Mouse (Mus musculus): ENCODE measurements at regions not wholly inside any gene's neighbourhood (a gene's known extent, or its start where the extent isn't known, plus 50 kb on each side); places are given as distances from the start of the nearest gene placed in this dataset.

DNA sequence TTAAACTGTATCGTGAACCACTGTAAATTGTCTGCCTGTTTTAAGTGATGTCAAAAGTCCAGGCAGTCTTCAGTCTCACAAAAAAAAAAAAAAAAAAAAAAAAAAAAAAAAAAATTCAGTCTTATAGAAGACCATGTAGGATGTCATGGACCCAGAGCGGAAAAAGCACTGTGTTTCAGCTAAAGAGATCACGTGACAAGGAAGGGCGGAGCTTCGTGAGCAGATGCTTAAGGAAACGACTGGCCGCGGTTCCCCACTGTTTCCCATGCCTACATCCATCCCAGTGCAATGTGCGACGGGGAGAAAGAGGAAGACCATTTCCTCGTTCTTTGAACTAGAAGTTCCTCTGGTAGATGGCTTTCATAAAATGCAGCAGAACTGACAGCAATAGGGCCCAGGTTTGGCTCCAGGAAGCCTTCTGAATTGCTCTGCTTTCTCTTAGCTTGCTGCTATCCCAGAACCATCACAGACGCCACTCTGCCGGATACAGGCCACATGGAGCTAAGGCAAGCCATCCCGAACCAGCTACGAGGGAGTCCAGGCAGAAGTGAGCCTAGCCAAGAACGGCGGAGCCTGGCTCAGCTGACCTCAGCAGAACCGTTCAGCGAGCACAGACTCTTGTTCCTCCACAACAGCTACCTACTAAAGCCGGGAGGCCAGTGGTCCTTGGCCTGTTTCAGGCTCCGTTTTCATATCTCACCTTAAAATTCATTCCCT, 117.6 kb downstream of the Hlx start:
- Histone ChIP-seq H3K27me3 (ENCODE audit: control insufficient read depth in 1 of 2, insufficient read depth in 2 of 2, low read length in 2 of 2) (no peaks in the 10 kb centered on the region), H3K9me3 (replicated peaks; ENCODE audit: insufficient read depth, low read length) (no peaks in the 10 kb centered on the region), H3K4me3 (ENCODE audit: control insufficient read depth in 1 of 2, insufficient read depth in 1 of 2, low read depth in 2 of 2, low read length in 2 of 2) (no peak overlapping the region), H3K27ac (ENCODE audit: control insufficient read depth, low read depth, low read length) (no peak overlapping the region), H3K9ac (ENCODE audit: control insufficient read depth, low read depth, low read length, poor library complexity, severe bottlenecking) (no peak overlapping the region), H3K79me2 (ENCODE audit: control insufficient read depth, insufficient read depth, low read length, poor library complexity) (no peaks in the 10 kb centered on the region), H3K36me3 (ENCODE audit: control insufficient read depth in 1 of 2, insufficient read depth in 2 of 2, low read length in 2 of 2) (no peaks in the 10 kb centered on the region), H3K4me1 (ENCODE audit: control insufficient read depth in 1 of 2, insufficient read depth in 2 of 2, low read length in 2 of 2) (no peaks in the 10 kb centered on the region)
- no peak for TF ChIP-seq E2F4 (IDR thresholded peaks at IDR 0.05; ENCODE audit: borderline replicate concordance, low read depth, low read length)
- TF ChIP-seq MYB (IDR thresholded peaks at IDR 0.05; ENCODE audit: low read depth, low read length), result no peak
- no peak for TF ChIP-seq SMC3 (IDR thresholded peaks at IDR 0.05; ENCODE audit: low read depth, low read length)
- no peak for TF ChIP-seq BHLHE40 (IDR thresholded peaks at IDR 0.05; ENCODE audit: borderline replicate concordance, low read depth, low read length)
- no peak for TF ChIP-seq GATA1 (IDR thresholded peaks at IDR 0.05; ENCODE audit: low read depth, low read length)
- no peak for DNase-seq (ENCODE audit: low read depth, low spot score)

DNA sequence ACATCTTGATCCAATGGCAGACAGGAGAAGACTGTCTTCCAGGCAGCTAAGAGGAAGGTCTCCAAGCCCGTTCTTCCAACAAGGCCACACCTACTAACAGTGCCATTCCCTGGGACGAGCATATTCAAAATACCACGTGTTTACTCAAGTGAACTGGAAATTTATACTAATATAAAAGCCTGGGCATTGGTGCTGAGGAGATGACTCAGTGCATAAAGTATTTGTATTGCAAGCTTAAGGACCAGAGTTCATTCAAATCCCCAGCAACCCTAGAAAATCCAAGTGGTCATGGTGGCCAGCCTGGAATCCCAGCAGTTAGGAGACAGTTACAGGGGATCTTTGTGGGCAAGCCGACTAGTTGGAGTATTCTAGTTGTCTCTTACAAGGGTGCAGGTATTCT, 119.5 kb downstream of the Hlx start:
- Histone ChIP-seq H3K27me3 (ENCODE audit: control insufficient read depth in 1 of 2, insufficient read depth in 2 of 2, low read length in 2 of 2) (no peaks in the 10 kb centered on the region), H3K4me1 (ENCODE audit: control insufficient read depth in 1 of 2, insufficient read depth in 2 of 2, low read length in 2 of 2) (no peaks in the 10 kb centered on the region), H3K4me3 (ENCODE audit: control insufficient read depth in 1 of 2, insufficient read depth in 1 of 2, low read depth in 2 of 2, low read length in 2 of 2) (no peak overlapping the region), H3K27ac (ENCODE audit: control insufficient read depth, low read depth, low read length) (no peak overlapping the region), H3K79me2 (ENCODE audit: control insufficient read depth, insufficient read depth, low read length, poor library complexity) (no peaks in the 10 kb centered on the region), H3K36me3 (ENCODE audit: control insufficient read depth in 1 of 2, insufficient read depth in 2 of 2, low read length in 2 of 2) (no peaks in the 10 kb centered on the region), H3K9me3 (replicated peaks; ENCODE audit: insufficient read depth, low read length) (no peaks in the 10 kb centered on the region), H3K9ac (ENCODE audit: control insufficient read depth, low read depth, low read length, poor library complexity, severe bottlenecking) (no peak overlapping the region)
- no peak for DNase-seq (ENCODE audit: low read depth, low spot score)
- TF ChIP-seq ETS1 (IDR thresholded peaks at IDR 0.05; ENCODE audit: low read depth, low read length) (no peak), MEF2A (IDR thresholded peaks at IDR 0.05; ENCODE audit: extremely low read depth, insufficient replicate concordance, low read depth, low read length, poor library complexity, severe bottlenecking) (no peak), ZKSCAN1 (IDR thresholded peaks at IDR 0.05; ENCODE audit: low read depth, low read length) (no peak), JUND (IDR thresholded peaks at IDR 0.05; ENCODE audit: low read depth, low read length) (no peak), RCOR1 (IDR thresholded peaks at IDR 0.05; ENCODE audit: low read depth, low read length) (no peak)

- no peaks in the 10 kb centered on the region for H3K79me2 ChIP-seq (ENCODE audit: control insufficient read depth, insufficient read depth, low read length, poor library complexity)
Measured at GRCm38 (mm10) chr1:184608938-184609337, 123.5 kb downstream of the Hlx start.

More at GRCm38 (mm10) chr1:184608938-184609337, 123.5 kb downstream of the Hlx start:
- H3K9ac ChIP-seq (ENCODE audit: control insufficient read depth, low read depth, low read length, poor library complexity, severe bottlenecking), result no peak overlapping the region
- no peak for TF ChIP-seq SMC3 (IDR thresholded peaks at IDR 0.05; ENCODE audit: low read depth, low read length)
- no peak for TF ChIP-seq TAL1 (IDR thresholded peaks at IDR 0.05; ENCODE audit: low read length)
- TF ChIP-seq ELF1 (IDR thresholded peaks at IDR 0.05; ENCODE audit: low read depth, low read length), result no peak
- TF ChIP-seq HCFC1 (IDR thresholded peaks at IDR 0.05; ENCODE audit: low read depth, low read length), result no peak
- TF ChIP-seq ZNF384 (IDR thresholded peaks at IDR 0.05; ENCODE audit: low read depth, low read length), result no peak
- TF ChIP-seq RCOR1 (IDR thresholded peaks at IDR 0.05; ENCODE audit: low read depth, low read length), result no peak
- no peak for TF ChIP-seq MEF2A (IDR thresholded peaks at IDR 0.05; ENCODE audit: extremely low read depth, insufficient replicate concordance, low read depth, low read length, poor library complexity, severe bottlenecking)
- TF ChIP-seq TBP (IDR thresholded peaks at IDR 0.05; ENCODE audit: low read depth, low read length), result no peak
- TF ChIP-seq UBTF (IDR thresholded peaks at IDR 0.05; ENCODE audit: borderline replicate concordance, insufficient read depth, low read depth, low read length), result no peak
- no peak for TF ChIP-seq JUND (IDR thresholded peaks at IDR 0.05; ENCODE audit: low read depth, low read length)
- no peak for TF ChIP-seq TCF12 (IDR thresholded peaks at IDR 0.05; ENCODE audit: low read depth, low read length)
- TF ChIP-seq GATA1 (IDR thresholded peaks at IDR 0.05; ENCODE audit: low read depth, low read length), result no peak
- no peak for TF ChIP-seq CHD1 (IDR thresholded peaks at IDR 0.05; ENCODE audit: low read depth, low read length)
- TF ChIP-seq USF1 (IDR thresholded peaks at IDR 0.05; ENCODE audit: low read depth, low read length), result no peak
- TF ChIP-seq SIN3A (IDR thresholded peaks at IDR 0.05; ENCODE audit: low read length), result no peak
- no peak for TF ChIP-seq NELFE (IDR thresholded peaks at IDR 0.05; ENCODE audit: low read depth, low read length)
- DNase-seq (ENCODE audit: low read depth, low spot score), result no peak
- no peaks in the 10 kb centered on the region for H3K4me1 ChIP-seq (ENCODE audit: control insufficient read depth in 1 of 2, insufficient read depth in 2 of 2, low read length in 2 of 2)
- no peak overlapping the region for H3K4me3 ChIP-seq (ENCODE audit: control insufficient read depth in 1 of 2, insufficient read depth in 1 of 2, low read depth in 2 of 2, low read length in 2 of 2)
- H3K27me3 ChIP-seq (ENCODE audit: control insufficient read depth in 1 of 2, insufficient read depth in 2 of 2, low read length in 2 of 2), result no peaks in the 10 kb centered on the region
- H3K27ac ChIP-seq (ENCODE audit: control insufficient read depth, low read depth, low read length), result no peak overlapping the region
- H3K36me3 ChIP-seq (ENCODE audit: control insufficient read depth in 1 of 2, insufficient read depth in 2 of 2, low read length in 2 of 2), result no peaks in the 10 kb centered on the region
- no peaks in the 10 kb centered on the region for H3K9me3 ChIP-seq (replicated peaks; ENCODE audit: insufficient read depth, low read length)

Data from MEL (cell line).